Mouse (Mus musculus) heart, postnatal 4 days (tissue): ENCODE measurements around the gene Slc38a6. TPM values are rescaled to one million over a fixed set of nuclear protein-coding genes. Genes with fewer than 3 reads are reported as not detected.

ENCODE experiments used
- DNase-seq: peaks from one replicate; pipeline ENCODE4 v3.0.0; 2021
- total RNA-seq, 2 experiments: library from RNA; stranded (reverse); gene quantifications; 2 replicates each; pipeline ENCODE4 v1.2.3; 2021

Slc38a6 gene
- total RNA-seq, 2 experiments from 2014 or later = 7.4 to 8.5 TPM

DNA sequence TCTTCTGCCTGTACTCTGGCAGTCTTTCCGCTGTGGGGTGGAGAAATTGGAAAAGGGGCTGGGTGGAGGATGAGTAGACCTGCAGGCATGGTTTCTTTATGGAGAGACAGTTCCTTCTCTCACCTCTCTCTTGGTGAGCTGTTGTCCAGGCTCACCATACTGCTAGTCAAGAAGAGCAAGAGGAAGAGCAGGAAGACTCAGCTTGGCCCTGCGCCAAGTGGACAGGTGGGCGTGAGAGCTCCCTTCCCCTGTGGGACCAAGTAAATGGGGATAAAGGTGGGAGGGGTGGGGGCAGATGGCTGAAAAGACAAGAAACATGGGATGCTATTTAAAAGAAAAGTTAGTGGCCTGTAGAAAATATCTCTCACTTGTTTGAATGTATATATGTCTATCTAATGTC lies 71.2 kb downstream of the Slc38a6 start:
- no peak for DNase-seq

DNA sequence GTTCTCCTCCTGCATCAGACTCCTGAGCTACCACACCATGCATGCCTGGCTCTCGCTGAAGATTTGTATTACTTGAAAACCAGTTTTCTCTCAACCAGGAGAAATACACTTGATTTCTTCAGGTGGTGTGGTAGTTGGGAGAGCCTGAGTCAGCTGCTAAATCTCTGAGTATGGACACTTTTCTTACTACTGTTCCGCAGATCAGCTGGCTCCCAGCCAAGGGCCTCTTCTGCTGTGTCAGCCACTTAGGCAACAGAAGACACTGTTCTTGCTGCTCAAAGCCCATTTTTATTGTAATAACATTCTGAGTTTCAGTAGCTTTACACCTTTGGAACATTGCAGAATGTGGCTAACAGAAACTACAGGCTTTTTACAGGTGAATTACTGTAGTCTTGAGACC lies 72.1 kb downstream of the Slc38a6 start:
- DNase-seq = peak; percentile 55

DNA sequence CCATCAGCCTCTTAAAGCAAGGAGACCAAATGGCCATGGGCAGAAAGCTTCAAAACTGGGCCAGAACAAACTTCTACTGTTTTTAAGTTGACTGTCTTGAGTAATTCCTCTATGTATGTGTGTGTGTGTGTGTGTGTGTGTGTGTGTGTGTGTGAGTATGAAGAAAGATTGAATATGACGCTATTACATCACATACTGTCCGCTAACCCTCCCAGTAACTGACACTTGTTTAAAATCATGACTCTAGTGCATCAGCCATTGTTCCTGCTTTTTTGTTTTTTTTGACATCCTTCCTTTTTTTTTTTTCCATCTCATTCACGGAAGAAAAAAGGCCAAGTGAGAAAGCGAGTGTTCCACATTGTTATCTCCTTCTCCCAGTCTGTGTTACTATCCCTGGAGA lies 72.9 kb downstream of the Slc38a6 start:
- DNase-seq = no peak

DNA sequence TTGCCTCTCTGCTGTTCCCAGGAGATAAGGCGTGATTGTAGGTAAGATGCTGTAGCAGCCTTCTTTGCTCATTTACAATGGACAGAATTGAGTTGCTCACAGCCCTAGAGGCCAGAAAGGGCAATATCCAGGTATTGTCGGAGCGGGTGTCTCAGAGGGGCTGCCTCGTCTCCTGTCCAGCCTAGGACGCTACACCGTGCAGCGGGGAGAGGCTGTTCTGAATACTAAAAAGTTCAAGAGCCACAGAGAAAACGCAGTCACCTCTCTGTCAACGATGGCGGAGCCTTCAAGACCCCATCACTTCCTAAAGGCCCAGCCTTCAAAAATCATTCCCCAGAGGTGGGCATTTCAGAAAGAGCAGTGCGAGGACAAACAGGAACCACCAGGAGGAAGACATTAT lies 74.6 kb downstream of the Slc38a6 start:
- no peak for DNase-seq

DNA sequence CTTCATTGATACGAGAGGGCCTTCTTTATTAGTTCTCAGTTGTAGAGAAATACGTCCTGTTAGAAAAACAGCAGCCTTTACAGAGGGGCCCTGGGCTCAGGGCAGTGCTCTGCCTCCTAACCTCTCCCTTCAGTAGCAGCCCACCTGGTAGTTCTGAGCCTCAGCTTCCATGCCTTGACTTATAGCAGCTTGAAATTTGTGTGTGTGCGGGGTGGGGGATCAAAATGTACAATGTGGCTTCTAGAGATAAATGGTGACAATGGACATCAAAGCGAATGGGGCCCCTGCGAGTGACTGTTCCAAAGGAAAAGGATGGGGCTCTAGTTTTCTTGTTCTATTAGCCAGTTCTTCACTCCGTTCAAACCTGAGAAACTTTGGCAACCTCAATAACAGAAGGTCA lies 76.8 kb downstream of the Slc38a6 start:
- no peak for DNase-seq

DNA sequence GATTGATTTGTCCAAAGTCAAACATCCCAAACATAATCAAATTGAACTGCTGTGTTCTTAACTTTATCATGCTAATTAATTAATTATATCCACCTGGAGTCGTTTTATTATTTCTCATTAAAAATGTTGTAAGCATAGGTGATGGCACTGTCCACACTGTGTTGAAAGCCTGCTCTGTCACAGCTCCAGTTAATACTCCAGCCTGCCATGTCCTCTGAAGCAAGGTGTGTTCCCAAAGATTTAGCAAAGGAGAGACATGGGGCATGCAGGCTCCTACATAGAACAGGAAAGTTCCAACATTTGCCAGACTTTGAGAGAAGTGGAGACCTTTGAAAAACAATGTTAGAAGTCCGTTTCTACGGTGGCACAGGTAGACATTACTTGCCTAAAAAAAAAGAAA lies 77.4 kb downstream of the Slc38a6 start:
- DNase-seq = no peak

DNA sequence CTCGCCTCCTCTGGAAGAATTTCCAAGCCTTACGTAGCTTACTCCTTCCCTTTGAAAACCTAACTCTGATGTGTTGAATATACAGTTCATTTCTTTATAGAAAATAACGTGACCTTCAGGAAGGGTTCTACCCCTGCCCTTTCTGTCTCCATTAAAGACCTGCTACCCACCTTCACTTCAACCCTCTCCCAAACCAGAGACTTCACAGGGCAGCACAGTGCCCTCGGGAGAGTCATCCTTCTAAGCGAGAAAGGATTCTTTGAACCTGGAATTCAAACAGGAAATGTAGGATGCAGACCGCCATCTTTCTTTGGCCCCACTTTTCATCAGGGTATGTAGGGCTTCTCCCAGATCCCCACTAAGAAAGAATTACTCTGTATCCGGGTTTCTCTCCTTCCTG lies 80.0 kb downstream of the Slc38a6 start:
- DNase-seq = no peak

DNA sequence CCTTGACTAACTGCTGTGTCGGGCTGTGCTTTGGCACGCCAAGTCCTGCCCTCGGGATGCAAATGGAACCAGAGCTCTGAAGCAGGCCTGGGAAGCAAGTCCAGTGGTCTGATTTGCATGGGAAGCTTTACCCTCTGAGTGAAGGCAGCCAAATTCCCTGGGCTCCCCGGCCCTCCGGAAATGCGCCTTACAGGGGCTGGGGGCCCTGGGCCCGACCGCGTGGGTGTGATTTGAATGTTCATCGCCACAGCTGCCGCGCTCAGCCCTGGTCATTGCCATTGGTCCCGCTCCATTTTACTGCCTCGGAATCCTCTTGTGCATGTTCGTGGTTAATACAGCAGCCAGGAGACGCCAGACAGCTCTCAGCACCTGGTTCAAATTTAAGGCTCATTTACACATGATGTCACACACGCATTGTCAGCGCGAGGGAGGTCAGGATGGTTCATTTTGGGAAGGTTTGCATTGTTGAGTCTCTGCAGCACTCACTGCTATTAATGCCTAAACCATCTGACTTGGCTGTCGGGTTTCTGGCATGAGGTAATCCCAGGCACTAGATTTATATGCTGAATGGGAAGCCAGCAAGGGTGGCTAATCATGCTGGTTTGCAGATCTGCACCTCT lies 81.0 kb downstream of the Slc38a6 start:
- peak; percentile 33 for DNase-seq

DNA sequence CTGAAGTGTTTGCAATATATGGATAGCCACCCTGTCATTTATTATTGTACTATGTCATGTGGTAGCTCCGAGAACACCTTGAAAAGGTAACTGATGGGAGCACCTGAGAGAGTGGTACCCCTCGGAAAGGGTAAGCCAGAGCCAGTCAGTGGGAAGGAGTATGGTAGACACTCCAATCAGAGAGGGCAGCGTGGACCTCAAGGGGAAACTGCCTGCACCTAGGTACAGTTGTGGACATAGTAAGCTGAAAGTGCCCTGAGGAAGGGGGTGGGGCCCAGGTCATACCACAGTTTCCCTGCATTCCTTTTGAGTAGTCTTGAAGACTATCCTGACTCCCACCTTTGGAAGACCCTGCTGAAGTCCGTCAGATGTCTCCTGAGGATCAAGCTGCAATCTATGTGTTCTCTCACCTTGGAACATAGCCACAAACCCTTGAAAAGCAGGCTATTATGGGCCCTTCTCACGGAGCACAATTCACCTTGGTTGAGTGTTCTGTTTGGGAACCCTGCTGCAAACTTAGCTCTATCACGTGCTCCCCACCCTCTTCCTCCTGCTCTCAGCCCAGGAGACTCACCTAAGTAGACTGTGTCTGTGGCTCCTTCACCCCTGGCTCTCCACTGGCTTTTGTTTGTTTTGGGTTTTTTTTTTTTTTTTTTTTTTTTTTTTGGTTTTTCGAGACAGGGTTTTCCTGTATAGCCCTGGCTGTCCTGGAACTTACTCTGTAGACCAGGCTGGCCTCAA lies 82.5 kb downstream of the Slc38a6 start:
- DNase-seq = no peak

DNA sequence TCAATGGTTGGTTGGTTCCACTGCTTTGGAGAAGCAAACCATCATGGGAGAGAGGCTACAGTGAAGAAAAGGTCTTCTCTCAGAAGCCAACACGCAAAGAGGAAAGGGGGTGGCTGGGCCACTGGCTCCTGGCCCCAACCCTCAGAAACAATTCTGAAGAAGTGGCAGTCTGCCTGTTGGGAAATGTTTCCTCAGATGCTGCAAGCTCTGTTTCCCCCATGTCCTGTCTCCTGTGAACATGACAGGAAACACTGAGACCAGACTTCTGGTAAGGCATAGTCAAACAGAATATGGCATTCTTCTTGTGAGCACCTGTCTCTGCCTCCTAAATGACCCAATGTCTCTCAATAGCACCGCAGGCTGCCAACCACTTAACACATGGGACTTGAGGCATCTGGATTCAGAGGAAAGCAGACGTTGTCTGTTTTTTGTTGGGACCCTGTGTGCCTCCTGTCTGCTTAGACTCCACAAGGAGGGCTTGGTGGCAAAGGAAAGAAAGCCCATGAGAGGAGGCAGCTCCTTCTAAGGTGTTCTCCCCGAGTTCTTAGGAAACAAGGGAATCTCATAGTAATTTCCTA lies 83.9 kb downstream of the Slc38a6 start:
- DNase-seq = no peak

DNA sequence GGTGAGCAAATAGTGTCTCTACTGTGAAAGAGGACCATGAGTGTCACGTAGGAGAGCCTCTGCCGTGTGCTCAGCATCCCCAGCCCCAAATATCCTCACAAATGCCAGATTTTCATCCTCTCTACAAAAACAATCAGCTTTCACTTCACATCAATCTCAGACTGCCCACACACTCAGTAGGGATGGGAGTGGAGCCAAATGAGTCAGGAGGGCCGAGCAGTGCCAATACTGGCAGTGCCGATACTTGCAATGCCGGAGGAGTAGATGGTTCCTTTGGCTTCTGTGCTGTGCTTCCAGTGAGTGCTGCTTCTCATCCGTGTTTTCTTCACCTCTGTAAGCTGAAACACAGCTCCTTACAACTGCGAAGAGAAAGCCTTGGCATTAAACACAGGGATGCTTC lies 84.6 kb downstream of the Slc38a6 start:
- peak; percentile 33 for DNase-seq

DNA sequence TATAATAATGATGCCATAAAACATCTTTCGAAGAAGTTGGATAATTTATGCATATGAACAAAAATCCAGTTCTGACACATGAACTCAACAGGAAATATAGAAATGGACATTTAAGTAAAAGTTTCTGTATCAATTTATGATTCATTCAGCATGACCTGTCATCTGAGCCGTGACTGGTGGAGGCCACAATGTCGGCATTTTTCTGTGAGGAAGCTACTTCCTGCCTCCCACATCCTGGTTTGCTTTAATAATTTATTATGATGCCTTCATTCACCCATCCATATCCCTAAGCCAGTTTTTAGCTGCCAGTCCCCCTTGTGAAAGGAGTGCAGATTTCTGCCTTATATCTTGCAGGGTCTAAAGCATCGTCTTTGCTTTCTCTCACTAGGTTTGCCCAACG lies 91.4 kb downstream of the Slc38a6 start:
- DNase-seq = no peak

DNA sequence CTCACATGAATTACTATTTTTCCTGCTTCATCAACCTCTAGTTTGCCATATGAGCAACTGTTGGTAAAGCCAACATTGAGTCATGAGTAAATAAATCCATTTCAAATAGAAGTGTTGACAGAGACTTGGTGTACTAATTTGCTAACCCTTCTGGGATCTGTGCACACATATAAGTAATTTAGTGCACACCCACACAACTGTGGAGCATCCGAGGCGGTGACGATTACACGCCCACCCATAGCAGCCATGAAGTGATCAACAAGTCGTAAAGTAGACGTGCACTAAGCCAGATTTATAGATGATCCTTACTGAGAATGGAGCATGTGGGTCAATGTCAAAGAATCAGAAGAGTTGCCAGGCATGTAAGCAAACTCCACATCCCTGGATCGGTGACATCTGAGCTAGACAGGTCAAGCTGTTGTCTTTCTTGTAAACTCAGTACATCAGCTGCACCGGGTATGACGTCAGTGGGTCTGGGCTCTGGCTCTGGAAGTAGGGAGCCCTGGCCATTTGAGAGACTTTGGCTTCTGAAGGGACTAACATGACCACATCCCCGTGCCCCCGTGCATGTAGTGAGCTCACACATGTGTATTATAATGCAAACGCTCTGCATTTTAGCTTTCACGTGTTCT lies 92.3 kb downstream of the Slc38a6 start:
- no peak for DNase-seq

DNA sequence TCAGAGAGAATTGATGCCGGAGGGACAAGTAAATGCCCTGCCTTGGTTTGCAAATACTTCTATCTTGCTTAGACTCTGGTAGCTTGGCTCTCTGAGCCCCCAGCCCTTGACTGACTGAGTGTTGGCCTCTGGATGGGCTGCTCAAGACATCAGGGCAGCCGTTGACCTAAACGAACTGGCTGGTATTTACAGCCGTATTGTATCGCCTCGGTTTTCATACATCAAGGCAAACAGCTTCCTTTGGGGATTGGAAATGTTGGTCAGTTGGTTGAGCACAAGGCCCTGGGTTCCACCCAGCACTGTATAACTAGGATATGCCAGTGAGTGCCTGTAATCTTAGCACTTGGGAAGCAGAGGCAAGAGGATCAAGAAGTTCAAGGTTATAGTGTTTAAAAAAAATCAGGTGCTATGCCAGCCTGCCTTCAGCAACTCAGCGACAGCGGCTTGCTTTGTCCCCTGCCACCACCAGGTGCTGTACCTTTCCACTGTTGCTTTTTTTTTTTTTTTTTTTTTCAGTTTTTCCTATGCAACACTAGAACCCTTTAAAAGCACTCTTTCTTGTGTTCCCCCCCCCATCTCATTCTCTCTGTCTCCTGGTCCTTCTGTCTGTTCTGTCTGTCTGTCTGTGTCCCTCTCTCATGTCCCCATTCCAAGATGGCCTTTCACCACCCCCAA lies 94.2 kb downstream of the Slc38a6 start:
- no peak for DNase-seq

DNA sequence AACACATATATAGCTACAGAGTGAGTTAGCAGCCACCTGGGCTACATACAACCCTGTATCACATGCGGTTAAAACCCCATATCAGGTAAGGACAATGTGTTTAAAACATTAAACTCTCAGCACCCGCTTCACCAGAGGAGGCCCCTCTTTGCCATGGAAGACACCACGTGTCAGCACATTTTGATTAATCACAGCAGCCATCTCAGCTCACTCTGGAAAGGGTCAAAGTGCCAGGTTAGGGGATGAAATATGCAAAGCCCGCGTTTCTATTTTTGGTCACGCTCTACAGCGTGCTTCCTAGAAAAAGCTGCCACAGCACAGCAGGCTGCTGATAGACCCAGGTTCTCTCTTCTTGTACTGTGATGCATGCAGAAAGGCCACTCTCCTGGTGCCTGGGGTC lies 94.9 kb downstream of the Slc38a6 start:
- no peak for DNase-seq

DNA sequence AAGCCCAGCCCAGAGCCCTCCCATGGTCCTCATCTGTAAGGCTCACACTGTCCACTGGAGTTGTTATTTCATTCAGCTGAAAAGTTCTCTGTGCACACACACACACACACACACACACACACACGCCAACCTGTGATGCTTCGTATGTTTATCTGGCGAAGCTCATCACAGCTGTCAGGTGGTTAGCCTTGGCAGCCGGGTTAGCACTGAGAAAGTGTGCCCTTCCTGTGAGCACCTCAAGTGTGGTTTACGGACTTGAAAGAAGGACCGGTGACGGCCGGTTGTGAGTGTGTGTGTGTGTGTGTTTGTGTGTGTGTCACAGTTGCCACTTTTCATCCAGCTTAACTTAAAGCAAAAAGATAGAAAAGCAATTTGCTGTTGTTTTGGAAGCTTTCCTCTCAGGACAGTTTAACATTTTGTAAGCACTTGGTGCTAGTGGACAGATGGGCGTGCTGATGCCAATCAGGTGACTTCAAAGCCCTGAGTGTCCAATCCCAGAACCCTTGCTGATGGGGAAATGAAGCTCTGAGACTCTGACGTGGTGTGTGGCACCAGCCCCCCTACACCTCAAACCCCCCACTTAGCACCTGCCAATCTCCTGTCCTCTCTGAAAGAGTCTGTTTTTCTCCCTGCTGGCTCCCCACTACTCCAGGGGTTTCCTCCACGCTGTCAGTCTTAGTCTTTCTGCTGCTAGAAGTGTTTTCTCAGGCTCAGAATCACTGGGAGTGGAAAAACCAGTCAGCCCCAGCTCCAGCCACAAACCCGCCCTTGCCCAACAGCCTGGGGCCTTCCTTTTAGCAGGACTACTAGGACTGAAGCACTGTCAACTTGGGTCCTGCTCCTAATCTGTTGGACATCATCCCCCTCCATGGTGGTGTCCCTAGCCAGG lies 96.0 kb downstream of the Slc38a6 start:
- DNase-seq = no peak

DNA sequence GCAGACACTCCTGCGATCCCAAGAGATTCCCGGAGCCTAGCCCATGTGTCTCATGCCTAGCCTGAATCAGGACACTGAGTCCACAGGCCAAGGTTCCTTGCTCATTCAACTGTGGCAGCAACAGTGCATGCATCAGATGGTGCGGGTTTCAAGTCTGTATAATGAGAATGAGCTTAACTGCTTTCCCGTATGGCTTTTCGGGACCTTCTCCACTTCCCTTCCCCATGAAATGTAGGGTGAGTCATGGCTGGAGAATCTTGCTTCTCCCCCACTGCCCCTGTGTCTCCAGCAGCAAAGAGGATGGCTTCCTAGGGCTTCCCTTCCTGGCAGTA lies 96.6 kb downstream of the Slc38a6 start:
- DNase-seq = peak; percentile 30

DNA sequence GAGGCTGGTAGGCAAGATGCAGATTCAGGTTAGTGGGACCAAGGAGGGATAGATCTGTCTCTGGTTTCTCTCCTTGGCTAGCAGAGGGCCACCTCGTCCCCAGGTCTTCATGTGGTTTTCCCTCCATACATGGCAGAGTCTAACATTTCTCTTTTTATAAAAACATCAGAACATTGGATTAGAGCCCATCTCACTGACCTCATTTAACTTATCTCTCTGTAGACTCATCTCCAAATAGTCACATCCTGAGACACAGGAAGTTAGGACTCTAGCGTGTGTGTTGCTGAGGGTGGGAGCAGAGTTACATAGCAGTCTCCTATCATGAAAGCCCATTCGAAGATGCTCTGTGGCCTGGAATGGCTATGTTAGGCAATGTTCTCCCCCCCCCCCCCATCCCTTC lies 97.3 kb downstream of the Slc38a6 start:
- no peak for DNase-seq

DNA sequence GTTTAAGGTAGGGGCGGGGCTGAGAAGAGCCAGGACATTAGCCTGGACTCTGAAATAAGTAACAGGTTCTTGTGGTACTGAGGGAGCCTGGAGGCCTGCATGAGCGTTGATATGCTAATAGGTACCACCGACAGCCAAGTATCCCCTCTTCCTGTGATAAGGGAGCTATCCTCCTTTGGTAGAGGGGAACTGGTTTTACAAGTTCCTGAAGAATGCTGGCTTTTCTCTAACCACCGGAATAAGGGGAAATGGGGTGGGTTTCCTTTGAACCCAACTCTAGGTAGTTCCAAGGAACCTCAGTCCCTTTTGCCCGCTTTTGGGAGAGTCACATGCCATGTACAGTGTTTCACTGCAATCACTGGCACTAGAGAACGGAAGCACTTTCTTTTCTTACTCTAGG lies 98.2 kb downstream of the Slc38a6 start:
- DNase-seq = no peak

DNA sequence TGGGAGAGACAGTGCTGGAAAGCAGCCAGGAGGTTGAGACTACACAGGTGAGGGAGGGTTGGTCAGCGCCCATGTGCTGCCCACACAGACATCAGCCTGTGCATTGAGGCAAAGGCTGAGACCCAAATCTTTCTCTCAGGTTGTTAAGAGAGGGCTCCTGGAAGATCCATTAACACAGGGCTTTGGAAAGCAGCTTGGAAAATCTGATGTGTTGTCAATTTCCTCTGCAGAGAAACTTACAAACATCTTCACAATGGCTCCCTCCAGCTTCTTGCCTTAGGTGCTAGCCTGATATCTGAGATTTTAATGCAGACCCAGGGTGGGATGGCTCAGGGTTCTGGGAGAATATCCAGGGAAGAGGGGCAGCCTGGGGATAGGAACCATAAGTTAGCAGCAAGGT lies 105.9 kb downstream of the Slc38a6 start:
- no peak for DNase-seq

DNA sequence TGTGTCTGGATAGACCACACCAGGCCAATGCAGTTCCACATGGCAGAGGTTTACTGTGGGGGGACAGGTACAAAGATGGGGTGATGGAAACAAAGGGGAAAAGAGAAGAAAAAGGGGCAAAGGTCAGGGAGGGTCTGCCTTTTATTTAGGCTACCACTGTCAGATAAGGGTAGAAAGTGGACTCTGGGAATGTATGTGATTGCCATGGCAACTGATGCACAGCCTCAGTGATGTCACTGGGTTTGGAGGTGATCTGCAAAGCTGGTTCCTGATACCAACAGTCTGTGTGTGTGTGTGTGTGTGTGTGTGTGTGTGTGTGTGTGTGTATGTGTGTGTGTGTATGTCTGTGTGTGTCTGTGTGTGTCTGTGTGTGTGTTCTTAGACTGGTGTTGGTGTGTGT lies 106.4 kb downstream of the Slc38a6 start:
- DNase-seq = no peak

DNA sequence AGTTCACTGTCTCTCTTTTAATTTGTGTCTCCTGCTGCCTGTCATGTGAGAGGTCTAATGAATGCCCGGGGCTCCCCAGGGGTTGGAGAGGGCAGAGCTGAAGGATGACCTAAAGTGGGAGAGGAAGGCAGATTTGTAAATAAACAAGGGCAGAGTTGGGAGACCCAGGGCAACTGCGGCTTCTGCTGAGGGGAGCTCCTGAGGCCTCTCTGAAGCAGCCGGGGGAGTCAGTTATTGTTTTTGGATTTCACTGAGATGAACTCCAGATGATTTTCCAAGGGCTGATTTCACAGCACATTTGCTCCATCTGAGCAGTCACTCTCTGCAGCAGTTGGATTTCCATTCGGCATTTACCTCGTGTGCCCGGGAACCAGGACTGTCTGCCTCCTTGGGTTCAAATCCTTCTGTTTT lies 107.3 kb downstream of the Slc38a6 start:
- no peak for DNase-seq
